Mouse (Mus musculus) cerebellum, adult 2 months (tissue): ENCODE data around the gene Drd4.

Source experiments
- CTCF ChIP-seq: fragments of 200-500 bp; IDR thresholded peaks from 2 replicates; pipeline ENCODE4 v1.5.1; 2011; ENCODE audit warnings: low read depth, mild to moderate bottlenecking, control low read depth, low read length, moderate library complexity, borderline replicate concordance; ENCODE audit not compliant: insufficient read depth
- POLR2A ChIP-seq: fragments of 200-500 bp; IDR thresholded peaks from 2 replicates; pipeline ENCODE4 v1.6.1; 2011; ENCODE audit warnings: low read length, control low read depth, borderline replicate concordance; ENCODE audit not compliant: insufficient read depth

DNA sequence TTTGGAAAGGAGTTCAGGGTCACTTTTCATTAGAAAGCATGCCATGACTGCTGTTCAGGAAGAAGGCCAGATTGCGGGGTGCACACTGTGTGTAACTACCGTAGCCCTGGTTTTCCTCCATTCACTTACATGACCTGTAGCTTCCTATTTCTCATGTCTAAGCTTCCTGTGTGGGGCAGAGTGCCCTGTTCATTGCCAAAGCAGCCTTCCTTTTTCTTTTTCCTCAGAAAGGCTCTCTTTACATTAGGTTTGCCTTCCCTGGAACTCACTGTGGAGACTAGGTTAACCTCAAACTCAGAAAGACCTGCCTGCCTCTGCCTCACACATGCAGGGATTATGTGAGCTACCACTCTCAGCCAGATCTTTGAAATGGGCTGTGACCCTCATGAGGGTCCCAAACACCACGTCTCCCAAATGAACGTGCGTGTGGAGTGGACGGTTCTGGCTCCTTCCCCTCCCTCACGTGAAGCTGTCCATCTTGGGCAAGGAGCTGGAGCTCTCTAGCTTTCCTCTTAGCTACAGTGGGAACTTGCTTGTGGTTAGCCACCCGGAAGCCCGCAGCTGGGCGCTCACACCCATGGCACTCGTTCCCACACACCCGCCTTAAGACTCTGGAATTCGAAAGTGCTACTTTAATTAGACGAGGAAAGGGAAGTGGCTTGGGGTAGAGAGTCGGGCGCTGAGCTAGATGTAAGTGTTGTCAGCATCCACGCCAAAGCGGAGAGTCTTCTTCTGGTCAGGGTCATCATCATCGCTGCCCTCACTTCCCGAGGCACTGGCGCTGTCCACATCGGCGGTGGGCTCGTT lies 23.1 kb upstream of the Drd4 start:
- TF ChIP-seq CTCF (no peak), POLR2A (no peak)
